Mouse (Mus musculus) bone marrow, adult 2 months (tissue): ENCODE results near the gene Tmprss9.

Source experiments
- CTCF ChIP-seq: fragments of 200-500 bp; IDR thresholded peaks from 2 replicates; pipeline ENCODE4 v1.5.1; 2011; ENCODE audit warnings: low read length, control low read depth; ENCODE audit not compliant: control insufficient read depth, insufficient read depth
- POLR2A ChIP-seq: fragments of 200-500 bp; IDR thresholded peaks from 2 replicates; pipeline ENCODE4 v1.6.1; 2011; ENCODE audit warnings: low read depth, mild to moderate bottlenecking, control low read depth, low read length, borderline replicate concordance; ENCODE audit not compliant: control insufficient read depth

DNA sequence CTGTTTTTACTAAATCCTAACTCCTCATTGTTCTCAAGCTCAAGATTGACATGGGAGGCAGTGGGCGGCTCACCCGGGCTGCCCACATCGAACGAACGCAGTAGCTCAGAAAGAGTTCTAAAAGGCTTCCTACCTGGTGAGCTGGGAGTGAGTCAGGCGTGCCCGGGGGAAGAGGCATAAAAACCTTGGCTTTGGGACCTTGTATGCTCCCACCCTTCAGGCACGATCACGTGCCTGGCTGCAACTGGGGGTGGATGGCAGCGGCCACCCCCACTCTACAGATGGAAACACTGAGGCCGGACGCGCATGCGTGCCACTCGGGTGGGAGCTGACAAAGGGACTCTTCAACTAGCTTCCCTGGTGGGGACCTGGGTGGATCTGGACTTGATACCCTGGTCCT is 29.3 kb upstream of the Tmprss9 start:
- no peak for TF ChIP-seq POLR2A
- TF ChIP-seq CTCF = no peak
